Mouse (Mus musculus): ENCODE data around the gene Mob4.

Gene Mob4

GRCm38 (mm10) chr1:55132308-55132707 is 1.3 kb downstream of the Mob4 start:
- no peak for DNase-seq

- no peak for DNase-seq
These were observed 2.1 kb downstream of the Mob4 start for GRCm38 (mm10) chr1:55133173-55133572.

- no peak for DNase-seq
These were observed 3.3 kb downstream of the Mob4 start for GRCm38 (mm10) chr1:55134301-55134700.

- DNase-seq, result no peak
These were observed 4.8 kb downstream of the Mob4 start for GRCm38 (mm10) chr1:55135846-55136245.

- DNase-seq, result no peak
These were observed 13.3 kb downstream of the Mob4 start for GRCm38 (mm10) chr1:55144338-55144737.

GRCm38 (mm10) chr1:55145556-55145955 is 14.5 kb downstream of the Mob4 start:
- DNase-seq, result peak; percentile 47 to 73

- DNase-seq, result no peak
These were observed 26.3 kb downstream of the Mob4 start for GRCm38 (mm10) chr1:55157329-55157728.

GRCm38 (mm10) chr1:55158211-55158610 is 27.2 kb downstream of the Mob4 start:
- DNase-seq, result no peak

GRCm38 (mm10) chr1:55158821-55159220 is 27.8 kb downstream of the Mob4 start:
- no peak for DNase-seq

- DNase-seq, result no peak
These were observed 29.2 kb downstream of the Mob4 start for GRCm38 (mm10) chr1:55160218-55160617.

- DNase-seq, result peak; percentile 51 to 60
These were observed 30.0 kb downstream of the Mob4 start for GRCm38 (mm10) chr1:55160831-55161638.

GRCm38 (mm10) chr1:55161895-55162294 is 30.9 kb downstream of the Mob4 start:
- peak in 1 of 2 experiments; percentile 40 for DNase-seq

- no peak for DNase-seq
These were observed 31.8 kb downstream of the Mob4 start for GRCm38 (mm10) chr1:55162781-55163180.

- no peak for DNase-seq
These were observed 33.0 kb downstream of the Mob4 start for GRCm38 (mm10) chr1:55164005-55164404.

- no peak for DNase-seq
These were observed 36.5 kb downstream of the Mob4 start for GRCm38 (mm10) chr1:55167560-55167959.

GRCm38 (mm10) chr1:55168591-55168990 is 37.6 kb downstream of the Mob4 start:
- DNase-seq, result no peak

GRCm38 (mm10) chr1:55171361-55172325 is 40.6 kb downstream of the Mob4 start:
- no peak for DNase-seq

- DNase-seq, result no peak
These were observed 42.9 kb downstream of the Mob4 start for GRCm38 (mm10) chr1:55173720-55174557.

- DNase-seq, result no peak
These were observed 43.6 kb downstream of the Mob4 start for GRCm38 (mm10) chr1:55174558-55175034.

GRCm38 (mm10) chr1:55179917-55180566 is 49.0 kb downstream of the Mob4 start:
- DNase-seq, result no peak

GRCm38 (mm10) chr1:55182392-55182791 is 51.4 kb downstream of the Mob4 start:
- no peak for DNase-seq

- no peak for DNase-seq
These were observed 54.7 kb downstream of the Mob4 start for GRCm38 (mm10) chr1:55185718-55186117.
